Mouse (Mus musculus) G1E (cell line): ENCODE results near the gene Rnf207. TPM values are rescaled to one million over a fixed set of nuclear protein-coding genes. Genes with fewer than 3 reads are reported as not detected.

Experiments
- ATAC-seq: 2 replicates; pipeline ENCODE4 v1.8.0; 2016; ENCODE audit warnings: mild to moderate bottlenecking; ENCODE audit not compliant: insufficient number of reproducible peaks, poor library complexity, low FRiP score, severe bottlenecking; ENCODE audit errors: extremely low read depth
- DNase-seq: peaks from one replicate; pipeline ENCODE4 v3.0.0; 2012; ENCODE audit warnings: low spot score
- H3K27me3 ChIP-seq: 2 replicates; pipeline ENCODE4 v1.6.1; 2012; ENCODE audit warnings: mild to moderate bottlenecking, low read length, inconsistent platforms; ENCODE audit not compliant: insufficient read depth
- H3K36me3 ChIP-seq: replicated peaks from 2 replicates; pipeline ENCODE3; 2012; ENCODE audit warnings: mild to moderate bottlenecking, inconsistent platforms
- H3K4me1 ChIP-seq: 2 replicates; pipeline ENCODE4 v1.6.1; 2012; ENCODE audit warnings: low read depth, low read length, inconsistent platforms, mixed read lengths; ENCODE audit not compliant: insufficient read depth
- H3K4me3 ChIP-seq: 2 replicates; pipeline ENCODE4 v1.5.1; 2012; ENCODE audit warnings: low read depth, mild to moderate bottlenecking, inconsistent platforms, low read length, moderate library complexity, mixed read lengths
- H3K9me3 ChIP-seq: replicated peaks from 2 replicates; pipeline ENCODE4 v1.6.1; 2012; ENCODE audit warnings: inconsistent platforms
- CTCF ChIP-seq: IDR thresholded peaks from 2 replicates; pipeline ENCODE4 v1.5.1; 2012; ENCODE audit warnings: low read depth, low read length, inconsistent platforms, mixed read lengths
- GATA1 ChIP-seq: IDR thresholded peaks from 2 replicates; pipeline ENCODE4 v1.6.1; 2012; ENCODE audit warnings: borderline replicate concordance, low read length, inconsistent platforms, mixed read lengths
- GATA2 ChIP-seq: IDR thresholded peaks from 2 replicates; pipeline ENCODE4 v1.6.1; 2012; ENCODE audit warnings: low read depth, low read length, inconsistent platforms, borderline replicate concordance
- POLR2AphosphoS5 ChIP-seq: IDR thresholded peaks from 2 replicates; pipeline ENCODE4 v1.6.1; 2012; ENCODE audit warnings: low read depth, low read length, inconsistent platforms; ENCODE audit not compliant: insufficient replicate concordance
- TAL1 ChIP-seq: conservative IDR thresholded peaks from 2 replicates; pipeline ENCODE4 v1.6.1; 2012; ENCODE audit warnings: low read depth, low read length, inconsistent platforms, mixed read lengths
- polyA plus RNA-seq: library from polyadenylated mRNA; stranded (reverse); fragments of >175 nt; gene quantifications from 2 replicates; pipeline ENCODE4 v1.2.3, GENCODE M21; 2012
- total RNA-seq, 2 experiments: library from RNA; stranded (forward) in 1 of 2; stranded (reverse) in 1 of 2; fragments of 200-1000 nt in 1 of 2; fragments of >200 nt in 1 of 2; fragmentation: Nextera tagmentation in 1 of 2; gene quantifications; 2 replicates each; pipeline ENCODE4 v1.2.3; 2014 to 2017

Gene Rnf207
- total RNA-seq (2014; fragmentation: Nextera tagmentation) (not detected in 2 replicates), total RNA-seq (2017) (0.11 and 0.52 TPM in 2 replicates), polyA plus RNA-seq (not detected in 2 replicates)

- no peak for ATAC-seq
- H3K4me1 ChIP-seq = no peaks in the 10 kb centered on the region
- no peak for DNase-seq
These were observed at the start of gene Rnf207 for GRCm38 (mm10) chr4:152318517-152319234. Rnf207 (minus strand) TSS chr4:152318993.

GRCm38 (mm10) chr4:152365228-152365627 is 46.4 kb upstream of the Rnf207 start:
- DNase-seq = no peak
- no peak for ATAC-seq
- no peaks in the 10 kb centered on the region; the same call in 1 of the 2 replicates for H3K27me3 ChIP-seq
- H3K4me3 ChIP-seq = no peak overlapping the region
- H3K9me3 ChIP-seq = peaks cover 97% of the 10 kb centered on the region
- TF ChIP-seq GATA1 = no peak
- no peak for TF ChIP-seq GATA2
- no peaks in the 10 kb centered on the region for H3K4me1 ChIP-seq
- H3K36me3 ChIP-seq = no peaks in the 10 kb centered on the region

More at GRCm38 (mm10) chr4:152318517-152319234, at the start of gene Rnf207:
- TF ChIP-seq GATA2 (no peak), TAL1 (no peak), CTCF (no peak), GATA1 (no peak), POLR2AphosphoS5 (no peak)
- Histone ChIP-seq H3K27me3 (peaks cover 11% of the 10 kb centered on the region; the same call in 1 of the 2 replicates), H3K4me3 (no peak within 1 kb of the TSS), H3K9me3 (peaks cover 14% of the 10 kb centered on the region), H3K36me3 (no peaks in the 10 kb centered on the region)

GRCm38 (mm10) chr4:152362180-152362579 is 43.4 kb upstream of the Rnf207 start:
- H3K4me3 ChIP-seq = peak overlapping the region; percentile 21; the same call in 1 of the 2 replicates
- ATAC-seq = no peak
- no peaks in the 10 kb centered on the region for H3K4me1 ChIP-seq
- no peaks in the 10 kb centered on the region for H3K36me3 ChIP-seq
- no peak for DNase-seq
- TF ChIP-seq GATA2 = no peak
- TF ChIP-seq POLR2AphosphoS5 = no peak
- no peak for TF ChIP-seq CTCF
- no peak for TF ChIP-seq TAL1
- TF ChIP-seq GATA1 = no peak
- H3K27me3 ChIP-seq = no peaks in the 10 kb centered on the region; the same call in 1 of the 2 replicates
- peaks cover 96% of the 10 kb centered on the region for H3K9me3 ChIP-seq

GRCm38 (mm10) chr4:152360855-152361254 is 42.1 kb upstream of the Rnf207 start:
- ATAC-seq (no peak), DNase-seq (no peak)
- Histone ChIP-seq H3K36me3 (no peaks in the 10 kb centered on the region), H3K27me3 (no peaks in the 10 kb centered on the region; the same call in 1 of the 2 replicates), H3K4me3 (peak overlapping the region; percentile 51; the same call in 1 of the 2 replicates), H3K9me3 (peaks cover 97% of the 10 kb centered on the region), H3K4me1 (no peaks in the 10 kb centered on the region)
- TF ChIP-seq GATA2 = no peak
- TF ChIP-seq TAL1 = no peak
- no peak for TF ChIP-seq CTCF
- TF ChIP-seq GATA1 = no peak
- no peak for TF ChIP-seq POLR2AphosphoS5

- H3K9me3 ChIP-seq = peaks cover 96% of the 10 kb centered on the region
- TF ChIP-seq TAL1 (no peak), CTCF (no peak), GATA2 (no peak), GATA1 (no peak), POLR2AphosphoS5 (no peak)
- H3K27me3 ChIP-seq = no peaks in the 10 kb centered on the region; the same call in 1 of the 2 replicates
- no peak overlapping the region for H3K4me3 ChIP-seq
- DNase-seq = no peak
- no peaks in the 10 kb centered on the region for H3K4me1 ChIP-seq
- ATAC-seq = no peak
- no peaks in the 10 kb centered on the region for H3K36me3 ChIP-seq
These were observed 40.9 kb upstream of the Rnf207 start for GRCm38 (mm10) chr4:152359700-152360099.

GRCm38 (mm10) chr4:152355672-152356071 is 36.9 kb upstream of the Rnf207 start:
- DNase-seq = no peak
- Histone ChIP-seq H3K4me3 (no peak overlapping the region; the same call in 1 of the 2 replicates), H3K9me3 (peaks cover 96% of the 10 kb centered on the region), H3K4me1 (no peaks in the 10 kb centered on the region), H3K36me3 (no peaks in the 10 kb centered on the region), H3K27me3 (no peaks in the 10 kb centered on the region)
- TF ChIP-seq CTCF = no peak
- no peak for TF ChIP-seq GATA1
- TF ChIP-seq TAL1 = no peak
- TF ChIP-seq POLR2AphosphoS5 = no peak
- TF ChIP-seq GATA2 = no peak
- no peak for ATAC-seq
